Mouse (Mus musculus): ENCODE measurements around the gene Hhipl1. TPM values are rescaled to one million over a fixed set of nuclear protein-coding genes. Genes with fewer than 3 reads are reported as not detected.

The Hhipl1 gene
- polyA plus RNA-seq, 2 experiments: 0.58 to 2.7 TPM

DNA sequence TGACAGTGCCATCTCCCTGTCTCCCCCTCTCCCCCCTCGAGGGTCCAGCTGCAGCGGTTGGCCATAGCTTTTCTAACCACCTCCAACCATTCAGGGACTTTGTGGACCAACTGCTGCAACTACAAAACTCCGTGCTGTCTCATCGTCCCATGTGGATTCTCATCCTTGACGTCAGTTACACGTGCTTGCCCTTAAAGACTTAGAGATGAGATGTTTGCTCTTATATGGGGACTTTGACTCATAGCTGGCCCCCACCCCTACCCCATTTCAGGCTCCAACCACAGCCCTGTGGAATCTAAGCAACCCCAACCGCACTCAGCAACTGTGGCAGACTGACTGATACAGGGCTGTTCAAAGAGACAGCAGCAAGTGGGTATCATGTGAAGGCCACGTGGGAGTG is 898 bp upstream of the Hhipl1 start:
- TF ChIP-seq POLR2A (IDR thresholded peaks at IDR 0.05; ENCODE audit: borderline replicate concordance, extremely low read depth, insufficient read depth, insufficient read length): no peak
- peaks cover 12% of the 10 kb centered on the region; the same call in 1 of the 2 replicates for H3K4me1 ChIP-seq (ENCODE audit: control insufficient read depth, insufficient read depth, low read length)
- H3K36me3 ChIP-seq (ENCODE audit: control insufficient read depth, insufficient read depth, low read length): no peaks in the 10 kb centered on the region
- ATAC-seq (ENCODE audit: low FRiP score, low read depth) (no peak), DNase-seq (ENCODE audit: low spot score) (no peak)
- H3K9ac ChIP-seq (ENCODE audit: low read depth, low read length, severe bottlenecking): no peak overlapping the region
- 72% methylated on average over 8 of the region's 8 CpGs for WGBS
- H3K27me3 ChIP-seq (ENCODE audit: control insufficient read depth, insufficient read depth, low read length): peaks cover 5% of the 10 kb centered on the region; the same call in 1 of the 2 replicates
- H3K9me3 ChIP-seq (ENCODE audit: control insufficient read depth, low read length): no peaks in the 10 kb centered on the region
- 0 out of 2 replicates have a peak overlapping the region, but pooled peaks have one; percentile 62 for H3K4me3 ChIP-seq (replicated peaks; ENCODE audit: low read length)
- no peak overlapping the region for H3K27ac ChIP-seq (replicated peaks; ENCODE audit: low read depth, low read length)
- H3K4me2 ChIP-seq (replicated peaks; ENCODE audit: low read depth, low read length, severe bottlenecking): no peak overlapping the region

DNA sequence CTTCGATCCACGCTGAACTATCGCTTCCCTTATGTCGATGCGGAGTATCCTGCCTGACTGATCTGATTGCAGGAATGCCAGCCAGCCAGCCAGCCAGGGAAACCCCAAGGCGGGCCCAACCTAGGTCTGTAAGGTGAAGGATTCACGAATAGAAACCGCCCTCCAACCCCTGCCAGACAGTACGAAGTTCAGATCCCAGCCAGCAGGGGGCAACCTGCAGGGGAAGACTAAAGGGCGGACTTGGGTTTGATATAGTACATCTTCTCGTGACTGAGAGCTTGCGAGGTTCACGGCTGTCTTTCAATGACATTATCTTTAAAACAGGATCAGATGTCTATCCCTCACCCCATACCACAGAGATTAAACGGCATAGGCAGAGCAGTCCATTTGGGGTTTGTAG is 1.5 kb downstream of the Hhipl1 start:
- no peak overlapping the region for H3K4me3 ChIP-seq (replicated peaks; ENCODE audit: low read length)
- H3K36me3 ChIP-seq (ENCODE audit: control insufficient read depth, insufficient read depth, low read length): no peaks in the 10 kb centered on the region
- no peaks in the 10 kb centered on the region for H3K9me3 ChIP-seq (ENCODE audit: control insufficient read depth, low read length)
- no peak for ATAC-seq (ENCODE audit: low FRiP score, low read depth)
- H3K4me1 ChIP-seq (ENCODE audit: control insufficient read depth, insufficient read depth, low read length): peaks cover 12% of the 10 kb centered on the region; the same call in 1 of the 2 replicates
- DNase-seq (ENCODE audit: low spot score): no peak
- H3K27ac ChIP-seq (replicated peaks; ENCODE audit: low read depth, low read length): no peak overlapping the region
- H3K4me2 ChIP-seq (replicated peaks; ENCODE audit: low read depth, low read length, severe bottlenecking): no peak overlapping the region
- no peak overlapping the region for H3K9ac ChIP-seq (ENCODE audit: low read depth, low read length, severe bottlenecking)
- no peak for TF ChIP-seq POLR2A (IDR thresholded peaks at IDR 0.05; ENCODE audit: borderline replicate concordance, extremely low read depth, insufficient read depth, insufficient read length)
- WGBS: 27% methylated on average over 14 of the region's 14 CpGs
- peaks cover 5% of the 10 kb centered on the region; the same call in 1 of the 2 replicates for H3K27me3 ChIP-seq (ENCODE audit: control insufficient read depth, insufficient read depth, low read length)

DNA sequence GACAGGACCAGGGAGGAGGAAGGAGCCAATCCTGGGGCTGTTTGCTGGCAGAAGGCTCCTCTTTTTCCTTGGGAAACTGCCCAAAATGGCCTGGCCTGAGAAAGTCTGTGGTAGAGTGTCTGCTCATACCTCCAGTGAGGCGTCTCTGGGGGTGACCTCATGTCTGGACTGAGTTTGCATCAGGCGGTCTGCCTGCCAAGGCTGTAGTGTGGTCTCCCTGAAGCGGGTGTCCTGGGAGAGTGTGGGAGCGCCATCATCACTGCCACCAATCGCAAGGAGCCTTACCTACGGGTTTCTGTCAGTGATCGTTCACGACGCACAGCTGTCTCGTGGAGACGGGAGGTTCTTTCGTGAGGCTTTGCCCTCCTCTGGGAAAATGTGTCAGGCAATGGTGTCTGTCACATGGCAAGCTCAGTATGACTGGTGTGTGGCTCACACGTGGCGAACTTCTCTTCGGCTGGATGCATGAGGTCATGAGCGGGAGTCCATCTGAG is 2.3 kb downstream of the Hhipl1 start:
- DNase-seq (ENCODE audit: low spot score) (peak; percentile 36), ATAC-seq (ENCODE audit: low FRiP score, low read depth) (no peak)
- no peak overlapping the region for H3K27ac ChIP-seq (replicated peaks; ENCODE audit: low read depth, low read length)
- peaks cover 12% of the 10 kb centered on the region; the same call in 1 of the 2 replicates for H3K4me1 ChIP-seq (ENCODE audit: control insufficient read depth, insufficient read depth, low read length)
- H3K4me2 ChIP-seq (replicated peaks; ENCODE audit: low read depth, low read length, severe bottlenecking): no peak overlapping the region
- no peak for TF ChIP-seq POLR2A (IDR thresholded peaks at IDR 0.05; ENCODE audit: borderline replicate concordance, extremely low read depth, insufficient read depth, insufficient read length)
- H3K4me3 ChIP-seq (replicated peaks; ENCODE audit: low read length): no peak overlapping the region
- H3K9ac ChIP-seq (ENCODE audit: low read depth, low read length, severe bottlenecking): no peak overlapping the region
- 80% methylated on average over 16 of the region's 16 CpGs for WGBS
- no peaks in the 10 kb centered on the region for H3K36me3 ChIP-seq (ENCODE audit: control insufficient read depth, insufficient read depth, low read length)
- H3K27me3 ChIP-seq (ENCODE audit: control insufficient read depth, insufficient read depth, low read length): peaks cover 5% of the 10 kb centered on the region; the same call in 1 of the 2 replicates
- no peaks in the 10 kb centered on the region for H3K9me3 ChIP-seq (ENCODE audit: control insufficient read depth, low read length)

DNA sequence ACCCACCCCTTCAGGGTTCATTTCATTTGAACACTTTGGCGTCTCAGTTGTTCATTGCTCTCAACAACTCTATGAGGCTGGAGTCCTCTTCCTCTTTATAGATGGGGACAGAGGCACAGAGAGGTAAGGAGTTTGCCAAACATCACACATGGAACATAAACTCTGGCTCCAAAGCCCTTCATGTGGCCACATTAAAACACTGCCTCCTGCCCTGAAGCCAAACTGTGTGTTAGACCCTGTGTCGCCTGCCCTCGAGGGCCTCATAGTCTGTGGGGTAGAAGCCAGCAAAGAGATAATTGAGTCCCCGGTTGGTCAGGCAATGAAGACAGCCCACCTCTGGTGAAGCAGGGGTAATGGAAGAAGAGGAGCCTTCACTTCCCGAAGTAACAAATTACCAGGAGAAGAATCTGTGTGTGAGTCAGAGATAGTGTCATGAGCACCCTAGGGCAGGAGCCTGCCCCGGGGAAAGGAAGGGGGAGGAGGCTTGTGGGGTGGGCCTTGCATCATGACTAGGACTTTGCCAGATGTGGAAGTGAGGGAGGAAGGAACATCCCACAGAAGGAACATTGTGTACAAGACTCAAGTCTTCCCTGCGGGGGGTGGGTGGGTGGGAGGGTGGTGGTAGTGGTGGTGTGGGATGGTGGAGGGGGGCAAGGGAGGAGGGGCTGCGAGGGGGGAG is 3.2 kb downstream of the Hhipl1 start:
- H3K9ac ChIP-seq (ENCODE audit: low read depth, low read length, severe bottlenecking): no peak overlapping the region
- H3K4me1 ChIP-seq (ENCODE audit: control insufficient read depth, insufficient read depth, low read length): peaks cover 12% of the 10 kb centered on the region; the same call in 1 of the 2 replicates
- ATAC-seq (ENCODE audit: low FRiP score, low read depth) (no peak), DNase-seq (ENCODE audit: low spot score) (no peak)
- H3K4me3 ChIP-seq (replicated peaks; ENCODE audit: low read length): no peak overlapping the region
- no peak overlapping the region for H3K27ac ChIP-seq (replicated peaks; ENCODE audit: low read depth, low read length)
- no peaks in the 10 kb centered on the region for H3K9me3 ChIP-seq (ENCODE audit: control insufficient read depth, low read length)
- no peak for TF ChIP-seq POLR2A (IDR thresholded peaks at IDR 0.05; ENCODE audit: borderline replicate concordance, extremely low read depth, insufficient read depth, insufficient read length)
- no peaks in the 10 kb centered on the region for H3K36me3 ChIP-seq (ENCODE audit: control insufficient read depth, insufficient read depth, low read length)
- 43% methylated on average over 8 of the region's 8 CpGs for WGBS
- peaks cover 5% of the 10 kb centered on the region; the same call in 1 of the 2 replicates for H3K27me3 ChIP-seq (ENCODE audit: control insufficient read depth, insufficient read depth, low read length)
- H3K4me2 ChIP-seq (replicated peaks; ENCODE audit: low read depth, low read length, severe bottlenecking): no peak overlapping the region

DNA sequence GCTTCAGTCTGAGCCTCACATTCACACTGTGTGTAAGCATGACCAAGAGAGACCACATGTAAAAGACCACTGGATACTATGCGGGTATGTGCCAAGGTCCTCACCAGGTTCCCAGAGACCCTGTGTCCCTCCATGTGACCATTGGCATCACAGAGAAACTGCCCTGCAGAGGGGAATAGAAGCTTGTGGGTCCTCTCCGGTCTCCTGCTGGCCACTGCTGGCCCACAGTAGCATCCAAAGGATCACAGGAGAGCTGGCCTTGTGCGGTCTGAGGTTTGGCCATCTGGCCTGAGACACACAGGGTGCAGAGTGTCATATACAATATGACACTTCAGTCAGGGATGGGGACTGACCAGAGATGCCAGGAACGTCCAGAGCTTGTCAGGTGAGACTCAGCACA is 4.0 kb downstream of the Hhipl1 start:
- WGBS: 79% methylated on average over 4 of the region's 4 CpGs
- no peaks in the 10 kb centered on the region for H3K9me3 ChIP-seq (ENCODE audit: control insufficient read depth, low read length)
- DNase-seq (ENCODE audit: low spot score): no peak
- peaks cover 12% of the 10 kb centered on the region; the same call in 1 of the 2 replicates for H3K4me1 ChIP-seq (ENCODE audit: control insufficient read depth, insufficient read depth, low read length)
- no peak overlapping the region for H3K4me3 ChIP-seq (replicated peaks; ENCODE audit: low read length)
- peaks cover 5% of the 10 kb centered on the region; the same call in 1 of the 2 replicates for H3K27me3 ChIP-seq (ENCODE audit: control insufficient read depth, insufficient read depth, low read length)
- no peak overlapping the region for H3K27ac ChIP-seq (replicated peaks; ENCODE audit: low read depth, low read length)
- H3K9ac ChIP-seq (ENCODE audit: low read depth, low read length, severe bottlenecking): no peak overlapping the region
- ATAC-seq (ENCODE audit: low FRiP score, low read depth): no peak
- H3K36me3 ChIP-seq (ENCODE audit: control insufficient read depth, insufficient read depth, low read length): no peaks in the 10 kb centered on the region
- H3K4me2 ChIP-seq (replicated peaks; ENCODE audit: low read depth, low read length, severe bottlenecking): no peak overlapping the region
- no peak for TF ChIP-seq POLR2A (IDR thresholded peaks at IDR 0.05; ENCODE audit: borderline replicate concordance, extremely low read depth, insufficient read depth, insufficient read length)
